Mouse (Mus musculus): ENCODE data around the gene Bloc1s3. TPM values are rescaled to one million over a fixed set of nuclear protein-coding genes. Genes with fewer than 3 reads are reported as not detected.

Gene Bloc1s3
- polyA plus RNA-seq, 1 experiment from 2014 or later: 2.7 TPM

GRCm38 (mm10) chr7:19457414-19458071 lies 50.6 kb downstream of the Bloc1s3 start:
- Histone ChIP-seq H3K4me1 (ENCODE audit: control insufficient read depth, insufficient read depth, low read length) (peaks cover 7% of the 10 kb centered on the region; the same call in 1 of the 2 replicates), H3K27ac (ENCODE audit: low read depth, low read length) (0 out of 2 replicates have a peak overlapping the region, but pooled peaks have one; percentile 70), H3K36me3 (ENCODE audit: control insufficient read depth, insufficient read depth, low read length) (peaks cover 2% of the 10 kb centered on the region; the same call in 1 of the 2 replicates), H3K9me3 (ENCODE audit: control insufficient read depth, low read length) (no peaks in the 10 kb centered on the region), H3K4me3 (ENCODE audit: low read depth, low read length) (peak overlapping the region; percentile 99), H3K4me2 (ENCODE audit: low read depth) (peak overlapping the region; percentile 96), H3K9ac (ENCODE audit: low read length) (peak overlapping the region; percentile 79), H3K27me3 (ENCODE audit: control insufficient read depth, insufficient read depth, low read length) (no peaks in the 10 kb centered on the region)
- peak; percentile 8; the same call in 1 of the 2 replicates for ATAC-seq (ENCODE audit: insufficient read depth, low FRiP score, low TSS enrichment)
- 9% methylated on average over 12 of the region's 14 CpGs for WGBS
- DNase-seq (ENCODE audit: low spot score): no peak

DNA sequence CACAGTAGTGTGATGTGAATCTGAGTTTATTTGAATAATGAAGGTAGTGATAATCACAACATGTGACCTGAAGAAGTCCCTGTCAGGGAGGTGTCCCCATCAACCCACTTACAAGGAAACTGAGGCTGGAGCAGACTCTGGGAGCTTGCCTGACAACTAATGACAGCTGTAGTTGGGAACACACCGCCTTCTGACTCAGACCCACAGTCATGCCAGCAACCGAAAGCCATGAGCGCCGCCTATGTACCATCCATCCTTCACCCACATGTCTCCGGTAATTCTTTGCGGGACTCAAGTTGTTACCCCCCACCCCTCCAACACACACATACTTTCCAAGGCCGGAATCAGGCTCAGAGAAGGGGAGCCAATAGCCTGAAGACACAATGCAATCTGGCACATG lies 51.5 kb downstream of the Bloc1s3 start:
- ATAC-seq (ENCODE audit: insufficient read depth, low FRiP score, low TSS enrichment) (no peak), DNase-seq (ENCODE audit: low spot score) (no peak)
- Histone ChIP-seq H3K4me1 (ENCODE audit: control insufficient read depth, insufficient read depth, low read length) (peaks cover 7% of the 10 kb centered on the region; the same call in 1 of the 2 replicates), H3K36me3 (ENCODE audit: control insufficient read depth, insufficient read depth, low read length) (peaks cover 4% of the 10 kb centered on the region), H3K4me2 (ENCODE audit: low read depth) (peak overlapping the region; percentile 96; the same call in 1 of the 2 replicates), H3K27me3 (ENCODE audit: control insufficient read depth, insufficient read depth, low read length) (no peaks in the 10 kb centered on the region), H3K9me3 (ENCODE audit: control insufficient read depth, low read length) (no peaks in the 10 kb centered on the region), H3K9ac (ENCODE audit: low read length) (no peak overlapping the region), H3K27ac (ENCODE audit: low read depth, low read length) (no peak overlapping the region), H3K4me3 (ENCODE audit: low read depth, low read length) (no peak overlapping the region; the same call in 1 of the 2 replicates)
- WGBS: 94% methylated on average over 7 of the region's 7 CpGs

GRCm38 (mm10) chr7:19455819-19456495 lies 52.2 kb downstream of the Bloc1s3 start:
- WGBS: 80% methylated on average over 11 of the region's 11 CpGs

GRCm38 (mm10) chr7:19455186-19455585 lies 53.0 kb downstream of the Bloc1s3 start:
- ATAC-seq (ENCODE audit: insufficient read depth, low FRiP score, low TSS enrichment) (no peak), DNase-seq (ENCODE audit: low spot score) (no peak)
- Histone ChIP-seq H3K4me2 (ENCODE audit: low read depth) (no peak overlapping the region), H3K4me3 (ENCODE audit: low read depth, low read length) (no peak overlapping the region), H3K9ac (ENCODE audit: low read length) (no peak overlapping the region), H3K9me3 (ENCODE audit: control insufficient read depth, low read length) (no peaks in the 10 kb centered on the region), H3K36me3 (ENCODE audit: control insufficient read depth, insufficient read depth, low read length) (peaks cover 10% of the 10 kb centered on the region), H3K27ac (ENCODE audit: low read depth, low read length) (no peak overlapping the region), H3K4me1 (ENCODE audit: control insufficient read depth, insufficient read depth, low read length) (peaks cover 7% of the 10 kb centered on the region; the same call in 1 of the 2 replicates), H3K27me3 (ENCODE audit: control insufficient read depth, insufficient read depth, low read length) (no peaks in the 10 kb centered on the region)
- WGBS: 95% methylated on average over 4 of the region's 4 CpGs

More at GRCm38 (mm10) chr7:19455819-19456495, 52.2 kb downstream of the Bloc1s3 start:
- Histone ChIP-seq H3K9me3 (ENCODE audit: control insufficient read depth, low read length) (no peaks in the 10 kb centered on the region), H3K9ac (ENCODE audit: low read length) (no peak overlapping the region), H3K27ac (ENCODE audit: low read depth, low read length) (no peak overlapping the region), H3K4me1 (ENCODE audit: control insufficient read depth, insufficient read depth, low read length) (peaks cover 7% of the 10 kb centered on the region; the same call in 1 of the 2 replicates), H3K4me2 (ENCODE audit: low read depth) (0 out of 2 replicates have a peak overlapping the region, but pooled peaks have one; percentile 2), H3K27me3 (ENCODE audit: control insufficient read depth, insufficient read depth, low read length) (no peaks in the 10 kb centered on the region), H3K4me3 (ENCODE audit: low read depth, low read length) (no peak overlapping the region), H3K36me3 (ENCODE audit: control insufficient read depth, insufficient read depth, low read length) (peaks cover 10% of the 10 kb centered on the region)
- DNase-seq (ENCODE audit: low spot score): no peak
- ATAC-seq (ENCODE audit: insufficient read depth, low FRiP score, low TSS enrichment): no peak

Other genes starting within 250 kb of the Bloc1s3 start
- gene Vasp, start 236.6 kb downstream of the Bloc1s3 start, polyA plus RNA-seq (2014; fragmentation: Nextera tagmentation; extraction: Ambion mirVana): 54.6 and 57.6 TPM in 2 replicates
- not detected in 2 replicates for gene Ppm1n, start 228.3 kb downstream of the Bloc1s3 start, polyA plus RNA-seq (2014; fragmentation: Nextera tagmentation; extraction: Ambion mirVana)
- gene Rtn2, start 225.7 kb downstream of the Bloc1s3 start, polyA plus RNA-seq (2014; fragmentation: Nextera tagmentation; extraction: Ambion mirVana): 58.2 and 60.2 TPM in 2 replicates
- 0.07 TPM in 1 of 2 replicates, not detected in the other for gene Fosb, start 198.3 kb downstream of the Bloc1s3 start, polyA plus RNA-seq (2014; fragmentation: Nextera tagmentation; extraction: Ambion mirVana)
- 91.8 and 93.3 TPM in 2 replicates for gene Ercc1, start 163.6 kb downstream of the Bloc1s3 start, polyA plus RNA-seq (2014; fragmentation: Nextera tagmentation; extraction: Ambion mirVana)
- 17.8 and 18.0 TPM in 2 replicates for gene Cd3eap, start 148.9 kb downstream of the Bloc1s3 start, polyA plus RNA-seq (2014; fragmentation: Nextera tagmentation; extraction: Ambion mirVana)
- gene Ppp1r13l, start 148.6 kb downstream of the Bloc1s3 start, polyA plus RNA-seq (2014; fragmentation: Nextera tagmentation; extraction: Ambion mirVana): 3.4 and 4.7 TPM in 2 replicates
- 12.4 and 14.6 TPM in 2 replicates for gene Ercc2, start 126.4 kb downstream of the Bloc1s3 start, polyA plus RNA-seq (2014; fragmentation: Nextera tagmentation; extraction: Ambion mirVana)
- 3.2 and 3.4 TPM in 2 replicates for gene Klc3, start 104.3 kb downstream of the Bloc1s3 start, polyA plus RNA-seq (2014; fragmentation: Nextera tagmentation; extraction: Ambion mirVana)
- 0.41 and 0.69 TPM in 2 replicates for gene Ckm, start 103.6 kb downstream of the Bloc1s3 start, polyA plus RNA-seq (2014; fragmentation: Nextera tagmentation; extraction: Ambion mirVana)
- 14.1 and 16.4 TPM in 2 replicates for gene Mark4, start 49.5 kb downstream of the Bloc1s3 start, polyA plus RNA-seq (2014; fragmentation: Nextera tagmentation; extraction: Ambion mirVana)
- 1.2 and 1.6 TPM in 2 replicates for gene Exoc3l2, start 45.0 kb downstream of the Bloc1s3 start, polyA plus RNA-seq (2014; fragmentation: Nextera tagmentation; extraction: Ambion mirVana)
- 49.3 and 54.0 TPM in 2 replicates for gene Trappc6a, start within 50 bp of the Bloc1s3 start, polyA plus RNA-seq (2014; fragmentation: Nextera tagmentation; extraction: Ambion mirVana)
- not detected in 2 replicates for gene Nkpd1, start 9.5 kb upstream of the Bloc1s3 start, polyA plus RNA-seq (2014; fragmentation: Nextera tagmentation; extraction: Ambion mirVana)
- gene Ppp1r37, start 54.7 kb upstream of the Bloc1s3 start, polyA plus RNA-seq (2014; fragmentation: Nextera tagmentation; extraction: Ambion mirVana): 4.5 and 4.7 TPM in 2 replicates
- gene Zfp296, start 68.9 kb upstream of the Bloc1s3 start, polyA plus RNA-seq (2014; fragmentation: Nextera tagmentation; extraction: Ambion mirVana): 0.44 and 0.57 TPM in 2 replicates
- 161 and 171 TPM in 2 replicates for gene Gemin7, start 69.2 kb upstream of the Bloc1s3 start, polyA plus RNA-seq (2014; fragmentation: Nextera tagmentation; extraction: Ambion mirVana)
- gene Clasrp, start 96.1 kb upstream of the Bloc1s3 start, polyA plus RNA-seq (2014; fragmentation: Nextera tagmentation; extraction: Ambion mirVana): 48.0 and 53.5 TPM in 2 replicates
- gene Relb, start 121.1 kb upstream of the Bloc1s3 start, polyA plus RNA-seq (2014; fragmentation: Nextera tagmentation; extraction: Ambion mirVana): 3.1 and 3.8 TPM in 2 replicates
- 104 and 107 TPM in 2 replicates for gene Clptm1, start 156.7 kb upstream of the Bloc1s3 start, polyA plus RNA-seq (2014; fragmentation: Nextera tagmentation; extraction: Ambion mirVana)
- 0.45 and 0.55 TPM in 2 replicates for gene Apoc2, start 169.6 kb upstream of the Bloc1s3 start, polyA plus RNA-seq (2014; fragmentation: Nextera tagmentation; extraction: Ambion mirVana)
- not detected in 2 replicates for gene Gm44805, start 173.1 kb upstream of the Bloc1s3 start, polyA plus RNA-seq (2014; fragmentation: Nextera tagmentation; extraction: Ambion mirVana)
- gene Apoc4, start 173.1 kb upstream of the Bloc1s3 start, polyA plus RNA-seq (2014; fragmentation: Nextera tagmentation; extraction: Ambion mirVana): not detected in 2 replicates
- gene Apoc1, start 184.3 kb upstream of the Bloc1s3 start, polyA plus RNA-seq (2014; fragmentation: Nextera tagmentation; extraction: Ambion mirVana): 3.4 and 6.9 TPM in 2 replicates
- gene Apoe, start 190.8 kb upstream of the Bloc1s3 start, polyA plus RNA-seq (2014; fragmentation: Nextera tagmentation; extraction: Ambion mirVana): 125 and 146 TPM in 2 replicates
- gene Tomm40, start 207.1 kb upstream of the Bloc1s3 start, polyA plus RNA-seq (2014; fragmentation: Nextera tagmentation; extraction: Ambion mirVana): 150 and 155 TPM in 2 replicates
- gene Nectin2, start 242.1 kb upstream of the Bloc1s3 start, polyA plus RNA-seq (2014; fragmentation: Nextera tagmentation; extraction: Ambion mirVana): 70.0 and 76.5 TPM in 2 replicates

All from neural tube, embryonic 11.5 days (tissue).